Mouse (Mus musculus) spleen, adult 18-20 months (tissue): ENCODE measurements around the gene Ushbp1.
"Not testable (repeated sequence)": the region's sequence is repeated elsewhere in the genome, so short reads cannot be mapped to it uniquely, and the experiment has no call there.

ENCODE experiments used
- DNase-seq, 2 experiments: peaks; one replicate each; pipeline ENCODE4 v3.0.0; 2022; ENCODE audit warnings: mixed read lengths in 2 of 2

The Ushbp1 gene

GRCm38 (mm10) chr8:71369040-71369718 lies 26.4 kb downstream of the Ushbp1 start:
- DNase-seq: no peak

- DNase-seq: no peak
These were observed 27.2 kb downstream of the Ushbp1 start for GRCm38 (mm10) chr8:71368366-71368765.

DNA sequence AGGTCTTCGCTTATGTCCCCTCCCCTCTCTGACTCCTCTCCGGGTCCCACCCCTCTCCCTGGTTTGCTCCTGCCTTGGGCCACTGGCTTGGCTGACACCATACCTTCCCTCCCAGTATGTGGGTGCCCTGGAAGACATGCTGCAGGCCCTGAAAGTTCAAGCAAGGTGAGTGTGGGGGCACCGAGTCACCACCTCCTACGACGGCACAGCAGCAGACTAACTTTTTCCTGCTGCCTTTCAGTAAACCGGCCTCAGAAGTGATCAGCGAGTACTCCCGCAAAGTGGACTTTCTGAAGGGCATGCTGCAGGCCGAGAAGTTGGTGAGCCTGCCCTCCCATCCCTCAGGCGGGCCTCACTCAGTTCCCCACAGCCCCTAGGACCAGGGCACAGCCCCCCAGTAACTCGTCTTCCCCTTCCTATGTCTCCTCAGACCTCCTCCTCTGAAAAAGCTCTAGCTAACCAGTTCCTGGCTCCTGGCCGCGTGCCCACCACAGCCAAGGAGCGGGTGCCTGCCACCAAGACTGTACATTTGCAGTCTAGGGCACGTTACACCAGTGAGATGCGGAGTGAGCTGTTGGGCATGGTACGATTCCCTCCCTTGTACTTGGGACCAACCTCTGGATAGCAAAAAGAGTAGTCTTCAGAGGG lies 27.9 kb downstream of the Ushbp1 start:
- DNase-seq: no peak

DNA sequence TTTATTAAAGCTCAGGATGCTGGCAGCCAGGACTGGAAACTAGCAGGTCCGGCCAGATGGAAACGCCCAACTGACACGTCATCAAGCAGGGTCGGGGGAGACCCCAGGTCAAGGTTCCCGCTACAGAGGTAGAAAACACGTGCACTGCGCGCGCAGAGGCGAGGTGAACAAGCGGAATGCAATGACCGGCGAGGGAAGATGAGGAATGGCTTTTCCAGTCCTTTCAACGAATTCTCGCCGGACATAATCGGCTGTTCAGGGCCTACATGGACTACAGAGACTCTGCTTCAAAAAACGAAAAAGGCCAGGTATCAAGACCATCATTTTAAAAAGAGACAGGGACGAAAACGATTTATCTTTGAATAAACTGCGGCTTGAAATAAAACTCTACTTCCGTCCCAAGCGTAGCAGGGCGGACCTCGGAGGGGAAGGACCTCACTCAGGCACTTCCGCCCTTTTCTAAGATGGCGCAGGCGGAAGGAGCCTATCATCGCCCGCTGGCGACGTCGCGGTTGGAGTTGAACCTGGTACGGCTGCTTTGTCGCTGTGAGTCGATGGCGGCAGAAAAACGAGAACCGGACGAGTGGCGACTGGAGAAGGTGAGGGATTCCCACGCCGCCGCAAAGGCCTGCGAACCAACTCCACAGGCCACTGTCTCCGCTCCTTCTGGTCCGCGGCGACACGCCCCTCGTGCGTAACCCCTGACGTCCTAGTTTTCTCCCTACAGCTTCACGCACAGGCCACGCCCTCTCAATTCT lies 28.7 kb downstream of the Ushbp1 start, which contains the start of gene Use1:
Use1 (plus strand) TSS at position 78 of the 758 bp plus-strand sequence.
- DNase-seq: peak; percentile 87 to 89

DNA sequence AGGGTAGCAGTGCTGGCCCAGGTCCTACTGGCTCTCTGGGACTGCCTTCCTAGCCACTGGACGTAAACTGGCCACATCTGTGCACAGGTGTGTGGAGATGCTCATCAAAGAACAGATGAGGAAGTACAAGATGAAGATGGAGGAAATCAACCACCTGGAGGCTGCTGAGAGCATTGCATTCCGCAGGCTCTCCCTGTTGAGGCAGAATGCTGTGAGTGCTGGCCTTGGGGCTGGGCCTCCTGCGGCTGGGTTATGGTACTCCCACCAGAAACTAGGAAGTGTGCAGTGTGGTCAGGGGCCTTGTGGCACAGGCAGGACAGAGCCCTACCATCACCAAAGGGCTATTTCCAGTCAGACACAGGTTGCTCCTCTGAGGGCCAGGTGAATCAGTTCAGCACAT lies 37.6 kb downstream of the Ushbp1 start:
- no peak for DNase-seq

DNA sequence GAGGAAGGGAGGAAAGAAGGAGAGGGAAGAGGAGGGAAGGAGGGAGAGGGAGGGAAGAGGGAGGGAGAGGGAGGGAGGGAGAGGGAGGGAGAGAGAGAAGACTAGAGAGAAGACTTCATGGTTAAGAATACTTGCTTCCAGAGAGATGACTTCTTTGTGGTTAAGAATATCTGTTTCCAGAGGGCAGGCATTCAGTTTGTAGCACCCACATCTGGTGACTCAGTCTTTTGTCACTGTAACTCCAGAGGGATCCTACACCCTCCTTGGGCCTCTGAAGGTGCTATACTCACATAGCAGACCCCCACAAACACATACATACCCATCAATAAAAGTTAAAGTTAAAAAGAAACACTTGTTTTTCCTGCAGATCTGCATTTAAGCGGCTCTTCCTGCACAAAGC lies 44.1 kb downstream of the Ushbp1 start:
- no peak for DNase-seq

- DNase-seq: no peak
These were observed 44.5 kb downstream of the Ushbp1 start for GRCm38 (mm10) chr8:71351117-71351516.

GRCm38 (mm10) chr8:71346581-71346980 lies 49.0 kb downstream of the Ushbp1 start:
- no peak for DNase-seq

DNA sequence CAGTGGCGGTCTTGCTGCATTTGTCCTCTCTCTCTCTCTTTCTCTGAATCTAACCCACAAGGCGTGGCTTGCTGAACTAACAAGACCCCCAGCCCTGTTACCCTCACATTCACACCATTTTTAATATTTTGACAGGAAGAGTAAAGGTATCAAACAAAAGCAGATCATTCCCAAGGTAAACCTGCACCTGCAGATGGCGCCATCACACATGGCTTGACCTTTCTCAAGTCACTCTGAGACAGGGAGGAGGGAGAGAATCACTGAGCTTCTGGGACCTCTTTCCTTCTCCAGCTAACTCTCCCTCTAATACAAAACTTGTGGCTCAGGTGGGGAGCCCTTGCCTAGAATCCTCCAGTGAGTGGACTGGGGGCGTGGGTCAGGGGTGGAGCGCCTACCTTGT lies 55.0 kb downstream of the Ushbp1 start:
- DNase-seq: peak in 1 of 2 experiments; percentile 44

DNA sequence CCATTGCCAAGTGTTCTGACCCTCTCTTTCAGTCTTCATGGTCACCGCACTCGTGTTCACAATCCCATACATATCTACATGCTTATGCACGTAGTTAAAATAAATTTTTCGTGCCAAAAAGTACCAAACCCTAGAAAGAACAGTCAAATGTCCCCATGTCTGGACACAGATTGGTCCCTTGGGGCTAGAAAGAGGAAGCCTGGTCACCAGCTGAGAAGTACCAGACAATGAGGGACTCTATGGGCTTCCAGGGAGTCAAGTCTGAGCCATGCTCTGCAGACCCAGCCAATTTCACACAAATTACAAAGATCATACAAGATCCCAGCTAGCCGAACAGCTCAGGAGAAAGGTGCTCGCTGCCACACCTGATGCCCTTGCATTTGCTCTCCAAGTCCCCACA lies 57.8 kb downstream of the Ushbp1 start:
- DNase-seq: not testable (repeated sequence)
